ENCODE assay signal across 8 mouse cellular contexts in genomic region chr2:155613953-155614352, GRCm38 (mm10). TPM values are rescaled to one million over a fixed set of nuclear protein-coding genes. Genes with fewer than 3 reads are reported as not detected.
DNase-seq lines count a peak whose midpoint lies in the region; ATAC-seq and TF ChIP-seq lines count a peak whose summit lies in the region.

No protein-coding gene starts in this region.

- TF ChIP-seq CTCF in heart, adult 2 months (IDR thresholded peaks at IDR 0.05) = no peak
- TF ChIP-seq CTCF in E14TG2a.4 (conservative IDR thresholded peaks at IDR 0.05; ENCODE audit: low read length) = no peak

- H3K4me1 ChIP-seq in heart, adult 2 months (ENCODE audit: control insufficient read depth, insufficient read depth, low read length) = peaks cover 4% of the 10 kb centered on the region
- peaks cover 78% of the 10 kb centered on the region for H3K4me1 ChIP-seq in E14TG2a.4 (replicated peaks; ENCODE audit: low read depth, low read length)
- H3K4me1 ChIP-seq in hindbrain, embryonic 12.5 days = peaks cover 7% of the 10 kb centered on the region
- peaks cover 58% of the 10 kb centered on the region for H3K4me1 ChIP-seq in liver, embryonic 16.5 days (ENCODE audit: control insufficient read depth, low read depth, low read length)

- intact Hi-C loops in heart, adult 2 months (cut with DNase I) = no loop called here
- intact Hi-C loops in heart, postnatal 36 days (cut with DNase I) = no loop called here

- no peak for DNase-seq in heart, adult 2 months
- DNase-seq in heart, postnatal 36 days = no peak
- DNase-seq in right cerebral cortex, postnatal 10 days (ENCODE audit: low spot score in 2 of 2) = no peak
- DNase-seq in cerebellum, adult 8-10 months = no peak
- no peak for DNase-seq in gastrocnemius, adult 8-10 months (ENCODE audit: low spot score in 2 of 2)

- peak overlapping the region; percentile 53 for H3K4me2 ChIP-seq in hindbrain, embryonic 12.5 days (replicated peaks)
- H3K4me2 ChIP-seq in liver, embryonic 16.5 days (ENCODE audit: low read depth, low read length) = peak overlapping the region; percentile 83

- H3K27me3 ChIP-seq in heart, adult 2 months (ENCODE audit: control insufficient read depth, insufficient read depth, low read length) = no peaks in the 10 kb centered on the region
- peaks cover 4% of the 10 kb centered on the region; the same call in 1 of the 2 replicates for H3K27me3 ChIP-seq in E14TG2a.4 (ENCODE audit: insufficient read depth, low read length)
- peaks cover 14% of the 10 kb centered on the region; the same call in 1 of the 2 replicates for H3K27me3 ChIP-seq in hindbrain, embryonic 12.5 days
- H3K27me3 ChIP-seq in liver, embryonic 16.5 days (ENCODE audit: control insufficient read depth, insufficient read depth, low read depth, low read length) = no peaks in the 10 kb centered on the region

- H3K4me3 ChIP-seq in heart, adult 2 months = peak overlapping the region; percentile 41
- peak overlapping the region; percentile 79 for H3K4me3 ChIP-seq in E14TG2a.4 (replicated peaks; ENCODE audit: low read length)
- H3K4me3 ChIP-seq in hindbrain, embryonic 12.5 days = no peak overlapping the region
- peak overlapping the region; percentile 64 for H3K4me3 ChIP-seq in liver, embryonic 16.5 days (ENCODE audit: low read depth, low read length)

- no peaks in the 10 kb centered on the region for H3K79me2 ChIP-seq in heart, adult 2 months (replicated peaks; ENCODE audit: control insufficient read depth, insufficient read depth, low read length)

- TF ChIP-seq EP300 in heart, adult 2 months (IDR thresholded peaks at IDR 0.05; ENCODE audit: insufficient read depth, low read depth, low read length) = no peak

- WGBS in heart, adult 2 months = 46% methylated on average over 8 of the region's 8 CpGs
- 76% methylated on average over 8 of the region's 8 CpGs for WGBS in hindbrain, embryonic 12.5 days
- WGBS in liver, embryonic 16.5 days (ENCODE audit: insufficient replicate concordance) = 32% methylated on average over 8 of the region's 8 CpGs

- H3K9me3 ChIP-seq in E14TG2a.4 (ENCODE audit: low read length) = no peaks in the 10 kb centered on the region
- H3K9me3 ChIP-seq in hindbrain, embryonic 12.5 days (replicated peaks) = no peaks in the 10 kb centered on the region
- no peaks in the 10 kb centered on the region for H3K9me3 ChIP-seq in liver, embryonic 16.5 days (replicated peaks; ENCODE audit: control insufficient read depth, low read length)

- H3K36me3 ChIP-seq in heart, adult 2 months (ENCODE audit: control insufficient read depth, insufficient read depth, low read length) = no peaks in the 10 kb centered on the region
- no peaks in the 10 kb centered on the region for H3K36me3 ChIP-seq in E14TG2a.4 (ENCODE audit: insufficient read depth, low read length)
- H3K36me3 ChIP-seq in hindbrain, embryonic 12.5 days = no peaks in the 10 kb centered on the region
- no peaks in the 10 kb centered on the region for H3K36me3 ChIP-seq in liver, embryonic 16.5 days (ENCODE audit: control insufficient read depth, insufficient read depth)

- no peak for ATAC-seq in hindbrain, embryonic 12.5 days (ENCODE audit: low FRiP score)
- peak; percentile 75 for ATAC-seq in liver, embryonic 16.5 days (ENCODE audit: low read depth)

- H3K27ac ChIP-seq in heart, adult 2 months = no peak overlapping the region
- no peak overlapping the region for H3K27ac ChIP-seq in hindbrain, embryonic 12.5 days
- H3K27ac ChIP-seq in liver, embryonic 16.5 days (ENCODE audit: low read length) = peak overlapping the region; percentile 94

- no peak overlapping the region for H3K9ac ChIP-seq in heart, adult 2 months (ENCODE audit: low read depth, low read length)
- H3K9ac ChIP-seq in hindbrain, embryonic 12.5 days = no peak overlapping the region
- H3K9ac ChIP-seq in liver, embryonic 16.5 days (ENCODE audit: low read depth, low read length) = peak overlapping the region; percentile 76

- TF ChIP-seq POLR2A in heart, adult 2 months (IDR thresholded peaks at IDR 0.05; ENCODE audit: insufficient read depth, low read depth, low read length) = no peak

RNA-seq across cellular contexts. Expression of gene Myh7b, which starts 2.9 kb away (rescaled TPM):
- total RNA-seq in heart, adult 2 months (2021) = 10 to 100 TPM; 28.6 to 43.2 TPM
- polyA plus RNA-seq in heart, adult 2 months (2012; rRNA removed) = 38.2 and 41.6 TPM in 2 replicates
- total RNA-seq in heart, postnatal 36 days (2021) = 10 to 100 TPM; 25.3 to 30.2 TPM
- 0.61 and 1.6 TPM in 2 replicates for polyA plus RNA-seq in hindbrain, embryonic 12.5 days (2016; fragmentation: Nextera tagmentation; extraction: Ambion mirVana)
- polyA plus RNA-seq in liver, embryonic 16.5 days (2015; fragmentation: Nextera tagmentation; extraction: Ambion mirVana) = 0.94 and 1.7 TPM in 2 replicates
- 1 to 10 TPM; 2.8 to 4.8 (median 3.3) TPM for total RNA-seq in gastrocnemius, adult 8-10 months (2022)

RNA-seq across cellular contexts. Expression of gene Gss, which starts 21.3 kb away (rescaled TPM):
- 10 to 100 TPM; 13.0 to 14.0 TPM for total RNA-seq in heart, adult 2 months (2021)
- 14.0 and 15.3 TPM in 2 replicates for polyA plus RNA-seq in heart, adult 2 months (2012; rRNA removed)
- total RNA-seq in heart, postnatal 36 days (2021) = 10 to 100 TPM; 14.8 to 16.9 TPM
- 17.0 and 18.3 TPM in 2 replicates for polyA plus RNA-seq in hindbrain, embryonic 12.5 days (2016; fragmentation: Nextera tagmentation; extraction: Ambion mirVana)
- 77.8 and 81.1 TPM in 2 replicates for polyA plus RNA-seq in liver, embryonic 16.5 days (2015; fragmentation: Nextera tagmentation; extraction: Ambion mirVana)
- 1 to 10 TPM; 5.2 to 6.2 (median 5.6) TPM for total RNA-seq in gastrocnemius, adult 8-10 months (2022)

Comparison
In these comparisons a context has a peak if more than half of its experiments do, and no peak if none do; other contexts are left out.
1. RNA of gene Myh7b, which starts 2.9 kb away (total RNA-seq): 28.6 to 43.2 TPM in heart, adult 2 months and 25.3 to 30.2 TPM in heart, postnatal 36 days; 2.8 to 4.8 TPM in gastrocnemius, adult 8-10 months; every median in the first group is over 4 times any median in the second.